Mouse (Mus musculus): ENCODE data around the gene Enpp7. TPM values are rescaled to one million over a fixed set of nuclear protein-coding genes. Genes with fewer than 3 reads are reported as not detected.
A peak's percentile ranks its signal among the peaks of the same experiment; 100 is the strongest.

Enpp7 gene
- polyA plus RNA-seq, 1 experiment from 2014 or later = not detected

- peak overlapping the region; percentile 62 for H3K27ac ChIP-seq (replicated peaks)
- DNase-seq (ENCODE audit: low spot score) = no peak
Measured at GRCm38 (mm10) chr11:118972431-118973377, 15.3 kb upstream of the Enpp7 start.

GRCm38 (mm10) chr11:118974340-118974739, 13.6 kb upstream of the Enpp7 start:
- Histone ChIP-seq H3K36me3 (replicated peaks) (no peaks in the 10 kb centered on the region), H3K9me3 (no peaks in the 10 kb centered on the region), H3K4me3 (no peak overlapping the region), H3K4me1 (peaks cover 21% of the 10 kb centered on the region), H3K27me3 (replicated peaks; ENCODE audit: low read depth, poor library complexity, severe bottlenecking) (peaks cover 48% of the 10 kb centered on the region), H3K27ac (replicated peaks) (0 out of 2 replicates have a peak overlapping the region, but pooled peaks have one; percentile 14)
- WGBS = 75% methylated on average over 7 of the region's 7 CpGs
- DNase-seq (ENCODE audit: low spot score) = no peak

More at GRCm38 (mm10) chr11:118972431-118973377, 15.3 kb upstream of the Enpp7 start:
- H3K27me3 ChIP-seq (replicated peaks; ENCODE audit: low read depth, poor library complexity, severe bottlenecking) = peaks cover 38% of the 10 kb centered on the region
- no peaks in the 10 kb centered on the region for H3K9me3 ChIP-seq
- 54% methylated on average over 18 of the region's 18 CpGs for WGBS
- H3K4me3 ChIP-seq = no peak overlapping the region
- H3K4me1 ChIP-seq = peaks cover 24% of the 10 kb centered on the region
- H3K36me3 ChIP-seq (replicated peaks) = no peaks in the 10 kb centered on the region

- DNase-seq (ENCODE audit: low spot score) = peak; percentile 82
- Histone ChIP-seq H3K27ac (replicated peaks) (no peak overlapping the region), H3K4me1 (peaks cover 22% of the 10 kb centered on the region), H3K27me3 (replicated peaks; ENCODE audit: low read depth, poor library complexity, severe bottlenecking) (peaks cover 47% of the 10 kb centered on the region), H3K9me3 (no peaks in the 10 kb centered on the region), H3K36me3 (replicated peaks) (no peaks in the 10 kb centered on the region), H3K4me3 (peak overlapping the region; percentile 9; the same call in 1 of the 2 replicates)
- WGBS = 2% methylated on average over 10 of the region's 10 CpGs
Measured at GRCm38 (mm10) chr11:118975427-118975826, 12.6 kb upstream of the Enpp7 start.

GRCm38 (mm10) chr11:118975917-118976316, 12.1 kb upstream of the Enpp7 start:
- Histone ChIP-seq H3K27ac (replicated peaks) (no peak overlapping the region), H3K27me3 (replicated peaks; ENCODE audit: low read depth, poor library complexity, severe bottlenecking) (peaks cover 42% of the 10 kb centered on the region), H3K36me3 (replicated peaks) (no peaks in the 10 kb centered on the region), H3K4me3 (peak overlapping the region; percentile 9; the same call in 1 of the 2 replicates), H3K9me3 (no peaks in the 10 kb centered on the region), H3K4me1 (peaks cover 27% of the 10 kb centered on the region)
- DNase-seq (ENCODE audit: low spot score) = peak; percentile 34
- WGBS = 13% methylated on average over 12 of the region's 12 CpGs

DNA sequence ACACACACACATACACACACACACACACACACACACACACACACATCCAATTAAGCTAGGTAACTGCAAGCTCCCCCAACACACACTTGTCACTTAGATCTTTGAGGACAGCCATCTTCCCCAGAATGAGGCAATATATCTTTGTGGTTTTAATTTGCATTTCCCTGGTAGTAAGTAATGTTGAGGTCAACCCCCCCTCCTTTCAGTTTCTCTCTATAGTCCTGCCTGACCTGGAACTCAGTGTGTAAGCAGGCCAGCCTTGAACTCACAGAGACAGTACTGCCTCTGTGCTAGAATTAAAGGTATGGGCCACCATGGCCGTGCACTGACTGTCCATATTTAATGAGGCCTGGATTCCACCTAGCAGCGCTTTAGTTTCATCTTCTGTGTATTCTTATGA, 7.6 kb upstream of the Enpp7 start:
- Histone ChIP-seq H3K4me3 (no peak overlapping the region), H3K27ac (replicated peaks) (no peak overlapping the region), H3K4me1 (peaks cover 13% of the 10 kb centered on the region; the same call in 1 of the 2 replicates), H3K27me3 (replicated peaks; ENCODE audit: low read depth, poor library complexity, severe bottlenecking) (peaks cover 29% of the 10 kb centered on the region), H3K36me3 (replicated peaks) (no peaks in the 10 kb centered on the region), H3K9me3 (no peaks in the 10 kb centered on the region)
- DNase-seq (ENCODE audit: low spot score) = no peak
- 75% methylated on average over 2 of the region's 2 CpGs for WGBS

GRCm38 (mm10) chr11:118981012-118981776, 6.8 kb upstream of the Enpp7 start:
- Histone ChIP-seq H3K4me1 (peaks cover 7% of the 10 kb centered on the region; the same call in 1 of the 2 replicates), H3K4me3 (no peak overlapping the region), H3K36me3 (replicated peaks) (no peaks in the 10 kb centered on the region), H3K27ac (replicated peaks) (no peak overlapping the region), H3K27me3 (replicated peaks; ENCODE audit: low read depth, poor library complexity, severe bottlenecking) (peaks cover 29% of the 10 kb centered on the region), H3K9me3 (no peaks in the 10 kb centered on the region)
- no peak for DNase-seq (ENCODE audit: low spot score)
- WGBS = 67% methylated on average over 18 of the region's 18 CpGs

DNA sequence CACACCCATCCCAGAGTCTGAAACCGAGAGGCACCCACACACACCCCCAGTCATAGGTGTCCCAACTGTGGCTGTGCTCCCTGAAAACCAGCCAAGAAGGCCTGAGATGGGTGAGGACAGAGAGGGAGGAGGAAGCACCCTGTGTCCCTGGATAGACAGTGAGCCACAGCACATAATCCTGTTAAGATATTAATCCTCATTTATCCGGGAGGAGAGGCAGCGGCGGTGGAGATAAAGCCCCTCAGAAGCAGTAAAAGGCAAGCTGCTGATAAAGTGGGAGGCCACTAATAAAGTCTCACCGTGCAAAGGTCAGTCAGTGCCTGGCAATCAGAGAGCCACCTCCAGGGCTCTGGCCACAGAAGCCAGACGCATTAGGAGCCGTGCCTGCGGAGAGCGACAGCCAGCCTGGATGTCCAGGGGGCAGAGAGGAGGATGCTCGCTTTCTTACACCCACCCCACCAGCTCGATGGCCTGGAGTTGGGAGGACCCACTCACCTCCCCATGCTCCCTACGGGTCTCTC, 5.3 kb upstream of the Enpp7 start:
- 53% methylated on average over 12 of the region's 12 CpGs for WGBS
- H3K36me3 ChIP-seq (replicated peaks) = no peaks in the 10 kb centered on the region
- H3K9me3 ChIP-seq = no peaks in the 10 kb centered on the region
- peaks cover 29% of the 10 kb centered on the region for H3K27me3 ChIP-seq (replicated peaks; ENCODE audit: low read depth, poor library complexity, severe bottlenecking)
- H3K27ac ChIP-seq (replicated peaks) = no peak overlapping the region
- no peak overlapping the region for H3K4me3 ChIP-seq
- no peak for DNase-seq (ENCODE audit: low spot score)
- H3K4me1 ChIP-seq = peaks cover 7% of the 10 kb centered on the region; the same call in 1 of the 2 replicates

GRCm38 (mm10) chr11:118985571-118985970, 2.4 kb upstream of the Enpp7 start:
- H3K27me3 ChIP-seq (replicated peaks; ENCODE audit: low read depth, poor library complexity, severe bottlenecking) = peaks cover 15% of the 10 kb centered on the region
- WGBS = 30% methylated on average over 5 of the region's 5 CpGs

DNA sequence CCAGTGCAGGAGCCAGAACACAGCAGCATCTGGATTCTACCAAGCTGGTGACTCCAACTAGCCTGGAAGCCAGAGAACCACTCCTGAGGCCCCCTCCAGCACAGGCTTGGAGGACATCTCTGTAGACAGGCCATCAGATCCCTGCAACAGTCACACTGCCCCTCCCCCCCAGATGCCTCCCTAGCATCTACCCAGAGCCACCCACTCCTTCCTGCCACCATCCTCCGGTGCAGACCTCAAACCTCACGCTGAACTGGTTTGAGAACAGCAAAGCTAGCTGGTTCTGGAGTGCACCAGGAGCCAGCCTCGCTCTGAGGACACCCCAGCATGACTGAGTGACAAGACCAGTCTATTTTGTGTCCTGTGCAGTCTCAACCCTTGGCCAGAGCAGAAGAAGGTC, 4.8 kb downstream of the Enpp7 start:
- Histone ChIP-seq H3K27me3 (replicated peaks; ENCODE audit: low read depth, poor library complexity, severe bottlenecking) (peaks cover 38% of the 10 kb centered on the region), H3K9me3 (no peaks in the 10 kb centered on the region), H3K4me1 (peaks cover 12% of the 10 kb centered on the region), H3K27ac (replicated peaks) (no peak overlapping the region), H3K36me3 (replicated peaks) (no peaks in the 10 kb centered on the region), H3K4me3 (no peak overlapping the region)
- DNase-seq (ENCODE audit: low spot score) = no peak
- WGBS = 74% methylated on average over 3 of the region's 3 CpGs

More at GRCm38 (mm10) chr11:118985571-118985970, 2.4 kb upstream of the Enpp7 start:
- Histone ChIP-seq H3K4me3 (no peak overlapping the region), H3K4me1 (peaks cover 5% of the 10 kb centered on the region; the same call in 1 of the 2 replicates), H3K9me3 (no peaks in the 10 kb centered on the region), H3K36me3 (replicated peaks) (no peaks in the 10 kb centered on the region), H3K27ac (replicated peaks) (no peak overlapping the region)
- DNase-seq (ENCODE audit: low spot score) = no peak

DNA sequence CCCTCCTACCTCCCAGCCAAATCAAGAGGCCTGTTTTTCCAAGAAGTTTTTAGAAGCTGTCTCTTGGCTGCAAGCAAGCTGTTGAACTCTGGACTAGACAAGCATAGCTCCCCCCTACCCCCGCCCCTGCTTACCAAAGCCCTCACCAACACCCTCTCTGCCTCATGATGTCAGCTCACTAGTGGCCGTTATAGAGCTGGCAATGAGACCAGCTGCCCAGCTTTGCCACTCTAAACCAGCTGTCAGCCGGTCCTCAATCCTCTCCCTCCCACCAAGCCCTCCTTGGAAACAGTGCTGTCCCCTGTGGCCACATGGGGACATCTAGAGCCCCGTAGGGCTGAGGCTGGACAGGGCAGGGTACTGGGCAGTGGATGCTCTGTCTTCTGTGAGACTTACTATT, 7.5 kb downstream of the Enpp7 start:
- Histone ChIP-seq H3K4me1 (peaks cover 31% of the 10 kb centered on the region), H3K4me3 (no peak overlapping the region), H3K36me3 (replicated peaks) (no peaks in the 10 kb centered on the region), H3K9me3 (no peaks in the 10 kb centered on the region), H3K27ac (replicated peaks) (0 out of 2 replicates have a peak overlapping the region, but pooled peaks have one; percentile 21), H3K27me3 (replicated peaks; ENCODE audit: low read depth, poor library complexity, severe bottlenecking) (peaks cover 65% of the 10 kb centered on the region)
- no peak for DNase-seq (ENCODE audit: low spot score)
- WGBS = 36% methylated on average over 4 of the region's 4 CpGs

- Histone ChIP-seq H3K27me3 (replicated peaks; ENCODE audit: low read depth, poor library complexity, severe bottlenecking) (peaks cover 81% of the 10 kb centered on the region), H3K9me3 (0 out of 2 replicates have a peak, but pooled peaks cover 4% of the 10 kb centered on the region), H3K27ac (replicated peaks) (no peak overlapping the region), H3K36me3 (replicated peaks) (no peaks in the 10 kb centered on the region), H3K4me3 (no peak overlapping the region), H3K4me1 (peaks cover 31% of the 10 kb centered on the region)
- WGBS = 81% methylated on average over 3 of the region's 3 CpGs
- DNase-seq (ENCODE audit: low spot score) = no peak
Measured at GRCm38 (mm10) chr11:118997182-118997581, 9.2 kb downstream of the Enpp7 start.

All from embryonic facial prominence, embryonic 10.5 days (tissue).